Mouse (Mus musculus) liver, adult 2 months (tissue): Measurements from ENCODE around the gene Tmc8.

Experiments
- CTCF ChIP-seq: fragments of 200-500 bp; IDR thresholded peaks from 2 replicates; pipeline ENCODE4 v1.5.1; 2011; ENCODE audit warnings: low read depth, low read length, control low read depth
- POLR2A ChIP-seq: fragments of 200-500 bp; IDR thresholded peaks from 2 replicates; pipeline ENCODE4 v1.6.1; 2011; ENCODE audit warnings: low read length, control low read depth; ENCODE audit not compliant: insufficient read depth; ENCODE audit errors: extremely low read depth

DNA sequence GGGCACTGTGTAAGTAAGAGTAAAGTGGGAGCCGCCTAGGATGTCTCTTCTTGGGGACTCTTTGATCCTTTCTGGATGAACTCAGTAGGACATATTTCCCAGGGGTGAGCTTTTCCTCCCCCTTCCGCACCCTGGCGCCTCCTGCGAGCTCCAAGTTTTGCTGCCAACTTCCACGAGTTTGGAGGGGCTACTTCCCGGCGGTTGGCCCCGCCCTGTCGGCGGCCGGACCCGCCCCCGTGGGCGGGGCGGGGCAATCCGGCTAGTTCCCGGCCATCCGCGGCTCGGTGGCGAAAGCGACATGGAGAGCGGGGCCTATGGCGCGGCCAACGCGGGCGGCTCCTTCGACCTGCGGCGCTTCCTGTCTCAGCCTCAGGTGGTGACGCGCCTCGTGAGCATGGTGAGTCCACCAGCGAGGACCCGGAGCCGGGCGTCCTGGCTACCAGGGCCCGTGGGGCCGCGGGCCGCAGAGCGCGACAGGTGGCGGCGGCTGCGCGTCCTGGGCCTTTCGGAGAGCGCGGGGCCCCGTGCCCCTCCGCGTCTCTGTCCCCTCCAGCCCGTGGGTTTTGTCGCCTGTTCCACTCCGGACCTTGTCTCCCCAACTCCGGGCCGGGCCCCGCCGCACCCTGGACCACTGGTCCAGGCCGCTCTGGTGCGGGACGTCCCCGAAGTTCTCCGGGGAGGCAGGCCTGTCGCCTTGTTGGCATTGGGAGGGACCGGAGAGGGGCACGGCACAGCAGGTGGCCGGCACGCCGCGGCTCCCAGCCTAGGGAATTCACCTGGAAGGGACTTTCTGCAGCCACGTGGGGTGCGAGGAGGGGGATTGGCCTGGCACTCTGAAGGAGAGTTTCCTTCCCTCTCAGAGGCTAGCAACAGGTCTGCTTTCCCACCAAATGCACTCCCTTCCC is 27.8 kb downstream of the Tmc8 start, which contains the start of the genes Gm20708 and Syngr2:
- no peak for TF ChIP-seq CTCF
- TF ChIP-seq POLR2A, result peak; percentile 79
